Mouse (Mus musculus) limb, embryonic 15.5 days (tissue): ENCODE results near the gene Ppid. TPM values are rescaled to one million over a fixed set of nuclear protein-coding genes. Genes with fewer than 3 reads are reported as not detected.

Source experiments
- ATAC-seq: fragments of 200-750 bp; cut with Nextera tagmentation; 2 replicates; pipeline ENCODE4 v1.8.0; 2017; ENCODE audit warnings: low read depth, moderate TSS enrichment; ENCODE audit not compliant: insufficient number of reproducible peaks, low FRiP score, low TSS enrichment
- H3K27ac ChIP-seq: fragments of 300-500 bp; sonication (generic); 2 replicates; pipeline ENCODE4 v1.5.1; 2015; ENCODE audit warnings: moderate library complexity, mild to moderate bottlenecking, inconsistent platforms
- H3K27me3 ChIP-seq: fragments of 300-500 bp; sonication (generic); 2 replicates; pipeline ENCODE4 v1.6.1; 2015; ENCODE audit warnings: inconsistent platforms
- H3K36me3 ChIP-seq: fragments of 300-500 bp; sonication (generic); 2 replicates; pipeline ENCODE4 v1.6.1; 2015; ENCODE audit warnings: inconsistent platforms
- H3K4me1 ChIP-seq: fragments of 300-500 bp; sonication (generic); 2 replicates; pipeline ENCODE4 v1.6.1; 2015; ENCODE audit warnings: inconsistent platforms
- H3K4me2 ChIP-seq: fragments of 300-500 bp; sonication (generic); 2 replicates; pipeline ENCODE4 v1.6.1; 2015; ENCODE audit warnings: mild to moderate bottlenecking, inconsistent platforms
- H3K4me3 ChIP-seq: fragments of 300-500 bp; sonication (generic); 2 replicates; pipeline ENCODE4 v1.5.1; 2015; ENCODE audit warnings: mild to moderate bottlenecking, inconsistent platforms
- H3K9ac ChIP-seq: fragments of 300-500 bp; sonication (generic); 2 replicates; pipeline ENCODE4 v1.6.1; 2015; ENCODE audit warnings: inconsistent platforms
- H3K9me3 ChIP-seq: fragments of 300-500 bp; sonication (generic); 2 replicates; pipeline ENCODE4 v1.6.1; 2016; ENCODE audit warnings: inconsistent platforms
- WGBS: fragments of 180-500 bp; shearing (Covaris S2); methylation state at CpG from one replicate; pipeline ENCODE4 v1.1.7; 2015; 5-methylcytosine and 5-hydroxymethylcytosine counted together
- polyA plus RNA-seq: library from polyadenylated mRNA; unstranded; fragments of >200 nt; fragmentation: Nextera tagmentation; extraction: Ambion mirVana; gene quantifications from 2 replicates; pipeline ENCODE4 v1.2.1, GENCODE M21; 2015

Ppid gene
- polyA plus RNA-seq, 1 experiment from 2014 or later: 157 TPM

DNA sequence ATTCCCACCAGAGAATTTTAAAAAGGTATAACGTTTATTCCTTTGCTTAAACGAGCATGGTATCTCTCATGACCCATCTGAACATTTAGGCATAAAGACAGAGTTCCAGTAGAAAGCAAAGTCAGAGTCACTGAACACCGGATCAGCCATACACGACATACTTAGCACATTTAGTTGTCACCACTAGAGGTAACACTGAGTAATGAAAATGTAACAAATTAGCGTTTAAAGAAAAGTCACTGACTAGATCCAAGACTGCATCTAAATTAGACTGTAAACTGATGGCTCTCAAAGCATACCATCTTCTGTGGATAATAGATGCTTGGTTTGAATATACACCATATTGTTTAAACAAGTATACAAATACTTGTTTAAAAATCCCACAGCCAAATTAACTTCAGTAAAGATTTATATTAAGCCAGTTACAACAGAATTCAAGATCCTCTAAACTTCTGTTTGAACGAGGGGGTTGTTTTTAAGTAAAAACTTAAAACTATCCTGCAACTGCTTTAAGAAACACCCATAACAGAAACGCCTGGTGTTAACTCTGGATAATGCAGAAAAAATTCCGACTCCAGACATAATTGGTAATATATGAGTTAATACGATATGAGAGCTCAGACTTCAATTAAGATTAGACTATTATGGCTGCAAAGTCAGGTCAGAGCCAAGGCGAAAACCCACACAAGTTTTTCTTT is 36.5 kb downstream of the Ppid start:
- H3K9me3 ChIP-seq: no peaks in the 10 kb centered on the region
- H3K27ac ChIP-seq: no peak overlapping the region
- peaks cover 5% of the 10 kb centered on the region; the same call in 1 of the 2 replicates for H3K4me1 ChIP-seq
- peak overlapping the region; percentile 73 for H3K4me3 ChIP-seq
- H3K4me2 ChIP-seq: peak overlapping the region; percentile 74
- H3K9ac ChIP-seq: peak overlapping the region; percentile 60
- no peak for ATAC-seq
- peaks cover 13% of the 10 kb centered on the region for H3K36me3 ChIP-seq
- 22% methylated on average over 10 of the region's 10 CpGs for WGBS
- H3K27me3 ChIP-seq: no peaks in the 10 kb centered on the region

DNA sequence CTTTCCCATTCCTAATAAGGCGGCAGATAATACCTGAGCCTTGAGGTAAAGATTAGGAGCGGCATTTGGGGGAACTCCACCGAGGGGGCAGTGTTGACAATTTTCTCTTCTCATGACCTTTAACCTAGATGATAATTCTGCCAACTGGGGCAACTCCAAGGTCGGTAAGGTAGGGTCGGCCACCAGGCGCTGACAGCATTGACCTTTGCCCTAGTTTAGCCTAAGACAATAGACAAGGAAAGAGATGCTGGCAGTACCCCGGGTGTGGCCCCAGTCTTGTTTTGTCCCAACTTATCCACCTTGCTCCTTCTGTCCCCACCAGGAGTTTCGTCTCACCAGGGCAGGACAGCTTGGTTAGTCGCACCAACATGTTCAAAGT is 37.0 kb downstream of the Ppid start:
- ATAC-seq: no peak
- peak overlapping the region; percentile 60 for H3K9ac ChIP-seq
- H3K36me3 ChIP-seq: peaks cover 15% of the 10 kb centered on the region
- 2% methylated on average over 9 of the region's 9 CpGs for WGBS
- no peaks in the 10 kb centered on the region for H3K27me3 ChIP-seq
- H3K4me3 ChIP-seq: peak overlapping the region; percentile 73
- H3K27ac ChIP-seq: peak overlapping the region; percentile 79
- peaks cover 5% of the 10 kb centered on the region; the same call in 1 of the 2 replicates for H3K4me1 ChIP-seq
- peak overlapping the region; percentile 74 for H3K4me2 ChIP-seq
- no peaks in the 10 kb centered on the region for H3K9me3 ChIP-seq

DNA sequence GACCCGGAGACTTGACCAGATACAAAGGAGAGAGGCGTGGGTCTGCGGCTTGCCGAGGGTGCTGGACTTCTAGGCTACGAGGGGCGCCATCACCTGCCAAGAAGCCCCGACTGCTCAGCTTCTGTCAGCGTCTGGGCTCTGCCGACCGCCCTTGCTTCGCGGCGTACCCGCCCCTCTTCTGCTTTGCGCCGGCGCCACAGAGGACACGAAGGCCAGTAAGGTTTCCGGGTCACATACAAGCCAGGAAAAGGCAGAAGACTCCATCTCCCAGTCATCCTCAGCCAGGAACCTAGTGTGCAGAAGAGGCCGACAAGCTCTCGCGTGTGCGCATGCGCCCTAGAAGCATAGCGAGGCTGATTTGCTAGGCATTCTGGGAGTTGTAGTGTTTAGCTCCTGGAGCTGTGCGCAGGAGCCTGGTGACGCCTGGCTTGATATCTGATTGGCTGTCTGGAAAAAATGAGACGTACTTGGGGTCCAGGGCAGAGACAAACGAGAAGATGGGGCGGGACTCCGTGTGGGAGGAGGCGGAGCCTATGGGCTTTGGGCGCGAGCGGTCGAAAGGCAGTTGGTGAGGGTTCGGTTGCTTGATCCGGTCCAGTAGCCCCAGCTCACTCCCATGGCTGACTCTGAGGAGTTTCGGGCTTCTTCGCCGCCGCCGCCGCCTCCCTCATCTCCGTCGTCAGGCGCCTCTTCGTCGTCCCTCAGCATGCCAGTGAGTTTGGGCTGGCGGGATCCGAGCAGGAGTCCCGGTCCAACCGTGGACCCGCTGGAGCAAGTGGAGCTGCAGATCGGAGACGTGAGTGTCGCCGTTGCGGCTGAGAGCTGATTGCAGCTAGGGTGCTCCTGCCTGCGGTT is 37.6 kb downstream of the Ppid start, which contains the start of gene 4930579G24Rik:
TSS of gene 4930579G24Rik (plus strand) at position 519 of the 855 bp plus-strand sequence.
- Histone ChIP-seq H3K4me3 (peak within 1 kb of the TSS; percentile 73), H3K4me2 (peak within 1 kb of the TSS; percentile 86), H3K27me3 (no peaks in the 10 kb centered on the region), H3K9ac (peak within 1 kb of the TSS; percentile 78), H3K4me1 (peaks cover 5% of the 10 kb centered on the region; the same call in 1 of the 2 replicates), H3K36me3 (peaks cover 20% of the 10 kb centered on the region), H3K9me3 (no peaks in the 10 kb centered on the region), H3K27ac (peak within 1 kb of the TSS; percentile 87)
- WGBS: under 1% methylated on average over 60 of the region's 60 CpGs
- ATAC-seq: peak; percentile 100

DNA sequence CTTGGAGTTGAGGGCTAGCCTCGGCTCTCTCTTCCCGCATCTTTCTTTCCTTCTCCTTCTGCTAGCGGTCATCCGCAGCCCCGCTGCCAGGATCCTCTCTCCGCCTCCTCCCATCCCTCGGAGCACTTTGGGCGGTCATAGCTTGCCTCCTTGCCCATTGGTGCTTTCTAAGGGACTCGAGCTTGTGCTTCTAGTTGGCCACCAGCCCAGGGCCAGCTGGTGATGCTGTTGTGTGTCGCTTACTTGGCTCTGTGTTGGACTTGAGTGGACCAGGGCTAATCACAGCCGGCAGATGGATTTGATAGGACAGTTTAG is 38.2 kb downstream of the Ppid start, which contains the start of gene Etfdh:
TSS of gene Etfdh (minus strand) at position 85 of the 315 bp plus-strand sequence.
- Histone ChIP-seq H3K9ac (peak within 1 kb of the TSS; percentile 78), H3K27ac (peak within 1 kb of the TSS; percentile 87), H3K9me3 (no peaks in the 10 kb centered on the region), H3K36me3 (peaks cover 22% of the 10 kb centered on the region), H3K27me3 (no peaks in the 10 kb centered on the region), H3K4me1 (peaks cover 5% of the 10 kb centered on the region; the same call in 1 of the 2 replicates), H3K4me2 (peak within 1 kb of the TSS; percentile 86), H3K4me3 (peak within 1 kb of the TSS; percentile 73)
- under 1% methylated on average over 11 of the region's 11 CpGs for WGBS
- ATAC-seq: peak; percentile 11; the same call in 1 of the 2 replicates

DNA sequence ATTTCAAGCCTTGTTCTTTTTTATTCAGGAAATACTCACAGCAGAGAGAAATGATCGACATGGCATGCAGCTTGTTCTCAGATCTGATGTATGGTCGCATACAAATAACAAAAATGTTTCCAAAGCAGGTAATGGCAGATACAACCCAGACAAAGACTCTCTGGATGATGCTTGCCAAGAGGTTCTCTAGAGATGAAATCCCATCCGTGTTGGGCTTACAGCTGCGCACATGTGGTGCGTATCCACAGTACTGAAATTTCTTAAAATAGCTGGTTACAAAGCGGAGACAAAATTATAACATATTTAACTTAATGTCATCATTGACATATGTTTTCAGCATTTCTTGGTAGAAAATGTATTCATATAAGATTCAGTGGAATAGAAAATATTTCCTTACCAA is 61.0 kb downstream of the Ppid start:
- 73% methylated on average over 6 of the region's 6 CpGs for WGBS
- no peak for ATAC-seq
- H3K4me2 ChIP-seq: no peak overlapping the region

More for the DNA sequence above, 61.0 kb downstream of the Ppid start:
- no peak overlapping the region for H3K27ac ChIP-seq
- H3K9ac ChIP-seq: no peak overlapping the region
- no peak overlapping the region for H3K4me3 ChIP-seq
- no peaks in the 10 kb centered on the region for H3K9me3 ChIP-seq
- no peaks in the 10 kb centered on the region for H3K36me3 ChIP-seq
- H3K4me1 ChIP-seq: no peaks in the 10 kb centered on the region
- no peaks in the 10 kb centered on the region for H3K27me3 ChIP-seq

Other genes with a start within 250 kb of the Ppid start
- 3.5 and 3.6 TPM in 2 replicates for gene Fnip2, start 23.5 kb upstream of the Ppid start, polyA plus RNA-seq
- 29.9 and 30.2 TPM in 2 replicates for gene 4930579G24Rik, start 37.7 kb downstream of the Ppid start, polyA plus RNA-seq
- gene Etfdh, start 38.2 kb downstream of the Ppid start, polyA plus RNA-seq: 58.3 and 63.7 TPM in 2 replicates
- gene Rxfp1, start 146.5 kb downstream of the Ppid start, polyA plus RNA-seq: 0.14 and 0.26 TPM in 2 replicates